Mouse (Mus musculus): ENCODE data around the gene St3gal3.

The St3gal3 gene

DNA sequence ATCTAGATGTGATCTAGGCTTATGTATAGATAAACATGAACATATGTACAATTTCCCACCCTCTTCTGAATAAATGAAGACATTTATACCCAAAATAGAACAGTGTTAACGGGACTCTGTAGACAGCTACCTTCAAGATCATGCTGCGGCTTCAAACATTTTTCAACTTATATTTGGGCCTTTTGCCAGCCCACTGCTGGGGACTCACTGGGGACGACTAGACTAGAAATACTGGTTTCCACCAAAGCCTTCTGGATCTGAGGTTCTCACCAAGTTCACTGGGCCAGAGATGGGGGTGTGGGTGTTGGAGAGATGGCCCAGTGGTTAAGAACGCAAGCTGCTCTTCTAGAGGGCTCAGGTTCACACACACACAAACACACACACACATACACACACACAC is 49.7 kb downstream of the St3gal3 start:
- DNase-seq, result no peak

DNA sequence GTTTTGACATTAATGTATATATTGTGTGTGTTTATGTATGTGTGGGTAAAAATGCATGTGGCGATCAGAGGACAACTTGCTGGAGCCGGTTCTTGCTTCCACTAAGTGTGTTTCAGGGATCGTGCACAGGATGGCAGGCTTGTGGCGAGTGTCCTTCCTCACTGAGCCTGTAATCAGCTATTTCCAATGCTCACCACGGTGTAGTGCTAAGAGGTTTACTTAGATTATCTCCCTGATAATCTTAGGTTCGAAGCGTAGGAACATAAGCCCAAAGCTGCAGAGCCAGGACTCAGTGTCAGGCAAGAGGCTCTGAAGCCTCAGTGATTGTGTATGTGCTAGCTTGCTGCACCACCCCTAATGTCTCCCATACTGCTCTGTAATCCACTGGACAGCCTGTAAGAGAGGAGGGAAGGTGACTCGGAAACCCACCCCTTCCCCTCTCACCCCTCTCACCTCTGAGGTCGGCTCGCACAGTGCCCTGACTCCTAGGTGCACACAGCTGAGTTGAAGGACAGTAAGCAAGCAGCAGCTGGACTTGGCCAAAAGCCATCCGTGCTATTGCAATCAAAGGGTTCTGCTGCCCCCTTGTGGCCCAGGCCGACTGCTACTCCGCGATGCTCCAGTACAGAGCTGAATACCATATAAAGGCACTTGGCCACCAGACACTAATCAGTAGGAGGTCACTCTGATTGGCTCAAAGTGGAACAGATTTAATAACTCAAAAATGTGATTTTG is 51.3 kb downstream of the St3gal3 start:
- DNase-seq, result peak; percentile 91

DNA sequence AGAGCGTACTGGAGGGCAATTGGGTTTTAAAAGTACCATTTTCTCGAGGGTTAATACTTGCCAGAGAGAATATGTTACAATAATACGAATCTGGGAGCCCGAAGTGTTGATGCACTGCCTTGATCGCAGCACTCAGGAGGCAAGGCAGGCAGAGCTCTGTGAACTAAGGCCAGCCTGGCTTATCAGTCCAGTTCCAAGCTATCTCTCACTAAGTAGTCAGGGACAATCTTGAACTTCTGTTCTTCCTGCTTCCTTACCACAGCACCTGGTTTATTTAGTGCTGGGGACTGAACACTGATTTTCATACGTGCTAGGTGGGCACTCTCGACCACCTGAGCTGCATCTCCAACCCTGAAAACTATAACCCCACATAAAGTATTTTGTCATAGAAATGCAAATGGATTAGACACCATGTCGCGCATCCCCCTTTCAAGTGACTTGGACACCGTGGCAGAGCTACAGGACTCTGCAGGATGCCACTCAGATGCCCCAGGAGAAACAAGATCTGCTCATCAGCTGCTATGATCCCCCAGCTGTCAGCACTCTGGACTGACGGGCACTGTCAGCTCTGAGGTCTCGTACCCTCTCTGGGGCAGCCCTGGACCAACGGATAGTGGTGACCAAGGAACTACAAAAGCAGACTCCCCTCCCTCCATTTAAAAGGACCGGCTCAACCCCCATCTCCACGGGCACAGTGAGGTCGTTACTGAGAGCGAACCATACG is 52.9 kb downstream of the St3gal3 start:
- no peak for DNase-seq

DNA sequence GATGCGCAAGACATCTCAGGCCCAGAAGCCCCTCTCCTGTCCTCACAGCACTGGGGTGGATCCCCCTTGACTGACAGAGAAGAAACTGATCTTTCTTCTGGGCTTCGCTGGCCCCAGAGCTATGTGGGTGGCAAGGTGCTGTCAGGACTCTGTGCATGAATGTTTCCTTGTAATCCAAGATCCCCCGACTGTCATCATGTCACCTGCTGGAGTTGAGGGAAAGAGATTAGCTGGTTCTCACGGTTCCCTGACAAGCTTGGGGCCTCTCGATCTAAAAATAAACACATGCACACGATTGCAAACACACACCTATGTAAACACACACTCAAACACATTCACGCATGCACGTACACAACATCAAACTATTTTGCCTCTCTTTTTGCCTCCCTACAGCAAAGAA is 54.2 kb downstream of the St3gal3 start:
- no peak for DNase-seq

DNA sequence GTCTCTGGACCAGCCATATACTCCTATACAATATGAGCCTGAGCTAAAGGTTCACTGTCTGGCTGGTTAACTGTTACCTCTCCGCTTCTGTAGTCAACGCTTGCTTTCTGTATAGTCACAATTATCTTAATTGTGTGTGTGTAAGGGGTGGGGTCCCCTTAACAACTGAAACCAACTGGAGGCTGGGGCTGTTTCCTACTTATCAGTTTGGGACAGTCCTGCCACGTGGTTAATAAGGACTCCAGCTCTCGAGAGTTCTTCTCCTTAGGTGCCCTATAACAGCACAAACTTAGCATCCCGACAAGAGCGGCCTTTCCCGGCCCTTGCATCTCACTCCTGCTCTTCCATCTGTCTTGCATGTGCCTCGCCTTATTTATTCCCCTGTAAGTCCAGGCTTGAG is 55.5 kb downstream of the St3gal3 start:
- no peak for DNase-seq

DNA sequence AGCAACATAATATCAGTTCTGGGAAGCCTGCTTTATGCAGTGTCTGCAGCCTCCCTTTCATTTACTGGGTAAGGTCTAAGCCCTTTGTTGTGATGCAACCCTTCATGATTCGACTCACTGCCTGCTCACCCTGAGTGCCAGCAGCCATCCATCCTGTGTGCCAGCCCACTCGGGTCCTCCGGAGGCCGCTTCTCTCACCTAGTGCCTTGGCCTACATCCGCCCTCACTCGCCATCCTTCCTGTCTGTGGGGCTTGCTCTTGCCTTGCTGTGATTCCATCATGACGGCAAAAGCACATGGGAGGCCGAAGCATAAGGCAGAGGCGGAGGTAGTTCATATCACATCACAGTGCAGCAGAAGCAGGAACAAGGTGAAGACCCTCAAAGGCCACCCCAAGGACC is 56.1 kb downstream of the St3gal3 start:
- no peak for DNase-seq

DNA sequence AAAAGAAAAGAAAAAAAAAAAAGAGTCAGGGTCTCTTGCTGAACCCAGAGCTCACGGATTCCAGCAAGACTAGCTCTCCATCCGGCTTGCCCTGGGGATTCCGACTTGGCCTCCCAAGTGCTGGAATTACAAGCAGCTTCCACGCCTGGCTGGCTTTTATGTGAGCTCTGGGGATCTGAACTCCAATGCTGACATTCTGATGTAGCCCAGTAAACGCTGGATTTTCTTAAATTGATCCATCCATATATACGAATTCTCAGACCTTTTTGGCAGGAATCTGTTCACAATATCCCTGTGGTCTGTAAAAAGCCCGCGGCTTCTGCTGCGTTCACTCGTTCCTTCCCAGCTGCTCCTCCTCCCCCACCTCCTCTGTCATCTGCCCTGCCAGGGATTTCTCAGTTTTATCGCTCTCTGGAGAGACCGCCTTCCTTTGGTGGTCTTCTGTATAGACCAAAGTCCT is 57.4 kb downstream of the St3gal3 start:
- DNase-seq, result no peak

DNA sequence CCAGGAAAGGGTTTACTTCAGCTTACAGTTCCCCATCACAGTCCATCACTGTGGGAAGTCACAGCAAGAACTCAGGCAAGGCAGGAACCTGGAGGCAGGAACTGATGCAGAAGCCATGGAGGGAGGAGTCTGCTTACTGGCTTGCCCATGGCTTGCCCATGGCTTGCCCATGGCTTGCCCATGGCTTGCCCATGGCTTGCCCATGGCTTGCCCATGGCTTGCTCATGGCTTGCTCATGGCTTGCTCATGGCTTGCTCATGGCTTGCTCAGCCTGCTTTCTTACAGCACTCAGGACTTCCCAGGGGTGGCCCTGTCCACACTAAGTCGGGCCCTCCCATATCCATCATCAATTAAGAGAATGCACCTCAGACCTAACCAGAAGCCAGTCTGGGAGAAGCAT is 58.1 kb downstream of the St3gal3 start:
- no peak for DNase-seq

DNA sequence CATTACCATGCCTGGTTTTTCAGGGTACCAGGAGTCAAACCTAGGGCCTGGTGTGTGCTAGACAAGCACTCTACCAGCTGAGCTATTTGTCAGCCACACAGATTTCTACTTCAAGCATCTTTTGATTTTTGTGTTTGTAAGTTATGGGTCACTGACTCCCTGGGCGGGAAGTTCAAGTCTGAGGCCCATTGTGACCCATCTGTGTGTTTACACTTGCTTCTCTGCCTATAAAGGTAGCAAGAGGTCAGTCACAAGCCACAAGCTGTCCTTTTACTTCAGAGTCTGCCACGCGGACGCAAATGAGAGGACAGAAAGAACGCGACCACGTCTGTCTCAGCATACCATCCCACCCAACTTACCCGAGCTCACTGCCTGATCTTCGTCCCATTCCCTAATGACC is 59.4 kb downstream of the St3gal3 start:
- no peak for DNase-seq

DNA sequence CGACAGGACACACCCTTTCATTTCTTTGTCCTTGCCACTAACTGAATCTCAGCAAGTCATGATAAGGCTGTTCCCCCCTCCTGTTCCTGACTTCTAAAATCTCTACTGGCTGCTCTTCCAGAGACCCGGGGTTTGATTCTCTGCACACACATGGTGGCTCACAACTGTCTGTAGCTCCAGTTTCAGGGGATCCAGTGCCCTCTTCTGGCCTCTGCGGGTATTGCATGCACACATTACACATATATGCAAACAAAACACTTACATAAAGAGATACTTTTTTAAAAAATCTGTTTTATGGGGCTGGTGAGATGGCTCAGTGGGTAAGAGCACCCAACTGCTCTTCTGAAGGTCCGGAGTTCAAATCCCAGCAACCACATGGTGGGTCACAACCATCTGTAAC is 60.5 kb downstream of the St3gal3 start:
- peak; percentile 51 for DNase-seq

DNA sequence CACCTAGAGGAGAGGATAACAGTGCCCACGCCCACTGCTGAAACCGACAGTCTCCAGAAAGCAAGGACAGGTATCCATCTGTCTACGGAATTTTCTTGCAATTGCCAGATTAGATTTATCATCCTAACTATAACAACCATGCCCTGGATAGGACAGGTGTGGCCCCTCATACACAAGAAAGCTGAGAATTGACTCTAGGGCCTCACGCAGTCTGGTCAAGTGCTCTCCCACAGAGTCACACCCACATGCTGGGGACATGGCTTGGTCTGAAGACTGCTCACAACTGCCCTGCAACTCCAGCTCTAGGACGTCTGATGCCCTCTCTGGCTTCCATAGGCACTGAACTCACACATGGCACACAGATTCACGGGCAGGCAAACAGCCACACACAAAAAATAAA is 61.6 kb downstream of the St3gal3 start:
- no peak for DNase-seq

DNA sequence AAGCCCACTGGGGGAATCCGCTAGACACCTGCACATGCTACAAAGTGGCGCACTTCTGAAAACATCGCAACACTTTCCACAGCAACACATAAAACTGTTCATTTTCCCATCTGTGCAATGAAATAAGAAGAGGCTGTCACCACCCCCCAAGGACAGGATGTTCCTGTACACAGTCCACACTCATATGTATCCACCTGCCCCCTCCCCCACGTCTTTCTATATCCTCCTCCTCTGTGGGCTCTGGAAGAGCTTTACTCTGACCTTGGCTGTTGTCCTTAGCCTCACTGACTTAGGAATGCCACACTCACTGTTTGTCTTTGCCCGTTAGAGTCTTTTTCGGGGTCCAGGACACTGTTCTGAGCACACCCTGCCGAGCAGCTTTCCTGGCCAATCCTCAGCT is 62.8 kb downstream of the St3gal3 start:
- no peak for DNase-seq

DNA sequence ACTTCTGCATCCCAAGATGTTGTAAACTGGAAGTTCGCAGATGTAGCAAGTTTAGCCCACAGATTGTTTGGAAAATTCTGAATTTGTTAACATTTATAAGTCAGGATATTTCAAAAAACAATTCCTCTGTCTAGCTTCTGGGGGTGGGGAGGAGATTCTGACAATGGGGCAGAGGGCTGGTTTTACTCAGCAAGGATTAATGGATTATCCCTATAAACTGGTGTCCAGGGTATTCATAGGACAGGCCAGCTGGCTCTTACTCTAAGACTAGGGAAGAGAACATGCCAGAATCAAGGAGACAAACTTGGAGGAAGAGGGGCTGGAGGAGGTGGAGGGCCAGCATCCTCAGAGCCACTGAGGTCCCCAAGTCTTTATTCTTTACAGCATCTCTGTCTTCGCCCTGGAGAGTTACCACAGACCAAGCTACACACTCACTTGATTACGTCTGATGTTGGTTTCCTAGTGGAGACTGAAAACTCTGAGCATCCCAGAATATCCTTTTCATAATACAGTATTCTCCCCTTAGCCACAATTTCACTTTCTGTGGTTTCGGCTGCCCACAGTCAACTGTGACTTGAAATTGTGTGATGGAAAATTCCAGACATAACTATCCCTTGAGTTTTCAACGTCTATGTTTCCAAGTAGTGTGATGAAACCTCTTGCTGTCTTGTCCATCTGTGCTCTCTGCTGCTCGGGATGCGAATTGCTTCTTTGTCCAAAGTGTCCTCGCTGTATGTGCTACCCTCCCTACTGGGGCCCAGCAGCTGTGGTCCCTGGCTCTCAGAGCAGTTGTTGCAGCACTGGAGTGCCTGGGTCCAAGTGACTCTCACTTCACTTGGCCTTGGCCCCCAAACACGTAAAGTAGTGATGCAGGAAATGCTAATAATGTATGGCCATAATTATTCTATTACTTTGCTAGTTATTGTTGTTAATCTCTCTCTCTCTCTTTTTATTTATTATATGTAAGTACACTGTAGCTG is 64.2 kb downstream of the St3gal3 start:
- no peak for DNase-seq

DNA sequence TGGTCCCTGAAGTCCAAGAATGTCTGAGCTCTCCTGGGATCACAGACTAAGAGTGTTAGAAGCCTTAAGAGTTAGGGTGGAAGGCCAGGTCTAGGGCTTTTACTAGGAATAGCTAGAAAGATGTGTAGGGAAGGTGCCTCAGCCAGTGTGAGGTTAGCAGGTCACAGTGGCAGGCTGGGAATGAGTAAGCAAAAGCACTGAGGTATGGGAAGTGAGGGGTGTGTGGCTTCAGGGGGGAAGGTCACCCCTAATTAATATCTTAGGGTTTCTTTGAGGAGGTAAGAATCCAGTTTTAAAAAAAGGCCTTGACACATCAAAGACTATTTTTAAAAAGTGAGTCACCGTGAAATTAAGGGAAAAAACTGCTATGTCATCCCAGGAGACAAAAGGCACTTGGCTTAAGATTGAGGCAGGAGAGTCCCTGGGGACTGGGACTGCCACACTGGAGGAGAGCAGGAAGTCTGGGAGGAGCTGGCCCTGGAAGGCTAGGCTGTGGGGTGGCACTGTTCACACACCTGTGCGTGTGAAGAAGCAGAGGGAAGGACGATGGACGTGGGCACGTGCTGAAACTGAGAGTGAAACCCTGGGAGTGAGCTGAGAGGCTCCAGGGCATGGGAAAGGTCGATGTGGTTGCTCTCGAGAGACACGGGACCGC is 72.8 kb downstream of the St3gal3 start:
- no peak for DNase-seq

DNA sequence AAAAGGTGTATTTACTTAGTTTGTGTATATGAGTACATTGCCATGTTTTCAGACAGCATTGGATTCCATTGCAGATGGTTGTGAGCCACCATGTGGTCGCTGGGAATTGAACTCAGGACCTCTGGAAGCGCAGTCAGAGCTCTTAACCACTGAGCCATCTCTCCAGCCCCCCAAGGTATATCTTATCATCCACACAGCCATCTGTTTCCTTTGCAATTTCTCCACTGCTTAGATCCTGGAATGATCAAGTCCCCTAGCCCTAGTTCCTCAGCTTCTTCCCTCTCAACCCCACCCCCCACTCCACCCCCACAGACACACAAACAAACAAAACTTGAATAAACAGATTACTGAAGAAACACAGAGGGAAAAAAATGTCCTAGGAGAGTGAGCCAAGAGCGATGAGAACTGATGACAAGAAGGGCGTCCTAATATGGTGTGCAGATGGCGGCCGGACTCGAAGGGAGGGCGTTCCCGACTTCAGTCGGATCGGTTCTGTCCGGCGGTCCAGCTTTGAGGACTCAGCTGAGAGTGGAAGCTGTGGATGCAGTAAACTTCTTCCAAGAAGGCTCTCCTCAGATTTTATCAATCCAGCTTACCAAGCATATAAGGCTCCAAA is 73.7 kb downstream of the St3gal3 start:
- no peak for DNase-seq

DNA sequence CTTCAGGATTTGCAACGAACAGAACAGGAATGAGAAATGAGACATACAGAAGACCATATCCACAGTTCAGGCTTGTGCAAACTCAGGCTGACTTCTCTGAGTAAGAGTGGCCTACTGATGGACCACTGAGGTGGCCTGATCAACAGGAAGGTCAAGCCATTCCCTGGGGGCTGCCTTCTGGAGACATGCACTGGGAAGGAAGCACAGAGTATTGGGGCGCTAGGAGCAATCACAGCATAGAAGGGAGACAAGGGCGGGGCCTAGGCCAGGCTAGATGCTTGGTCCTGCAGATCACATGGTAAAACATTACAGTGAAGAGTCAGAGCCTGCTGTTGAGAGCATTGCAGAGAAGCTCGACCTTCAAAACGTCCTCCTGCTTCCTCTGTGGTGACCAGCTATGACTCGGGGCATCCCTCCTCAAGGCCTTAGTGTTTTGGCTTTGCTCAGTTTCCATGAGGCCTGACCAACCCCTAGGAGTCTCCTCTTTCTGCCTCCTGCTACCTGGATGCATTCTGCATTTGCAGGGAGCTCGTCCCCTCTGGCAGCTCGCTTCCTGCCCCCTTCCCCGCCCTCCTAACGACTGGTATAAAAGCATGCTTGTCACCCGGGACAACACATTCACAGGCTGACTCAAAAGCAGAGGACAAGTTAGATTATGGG is 74.8 kb downstream of the St3gal3 start:
- no peak for DNase-seq

DNA sequence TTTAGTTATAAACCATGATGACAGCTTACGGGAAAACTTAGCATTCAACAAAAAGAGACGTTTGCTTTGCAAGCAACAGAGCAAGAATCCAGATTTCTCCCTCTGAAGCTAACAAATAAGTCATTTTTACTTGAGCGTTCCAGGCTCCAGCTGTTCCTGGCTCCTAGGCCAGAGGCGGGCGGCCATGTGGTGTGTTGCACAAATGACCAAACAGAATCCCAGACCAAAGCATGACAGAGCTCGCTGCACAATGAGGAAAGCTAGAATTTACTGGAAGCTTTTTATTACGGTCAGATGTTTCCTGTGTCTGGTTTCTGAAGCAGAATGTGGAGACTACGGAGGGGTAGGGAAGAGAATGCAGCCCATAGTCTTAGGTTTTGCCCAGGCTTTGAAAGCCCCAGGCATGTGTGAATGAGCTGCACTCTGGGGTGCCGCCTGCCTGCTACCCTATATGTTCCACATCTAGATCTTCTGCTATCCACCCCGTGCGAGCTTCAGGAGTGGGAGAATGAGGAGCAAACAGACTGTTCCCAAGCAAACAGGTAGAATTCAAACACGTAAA is 76.5 kb downstream of the St3gal3 start:
- DNase-seq, result no peak

DNA sequence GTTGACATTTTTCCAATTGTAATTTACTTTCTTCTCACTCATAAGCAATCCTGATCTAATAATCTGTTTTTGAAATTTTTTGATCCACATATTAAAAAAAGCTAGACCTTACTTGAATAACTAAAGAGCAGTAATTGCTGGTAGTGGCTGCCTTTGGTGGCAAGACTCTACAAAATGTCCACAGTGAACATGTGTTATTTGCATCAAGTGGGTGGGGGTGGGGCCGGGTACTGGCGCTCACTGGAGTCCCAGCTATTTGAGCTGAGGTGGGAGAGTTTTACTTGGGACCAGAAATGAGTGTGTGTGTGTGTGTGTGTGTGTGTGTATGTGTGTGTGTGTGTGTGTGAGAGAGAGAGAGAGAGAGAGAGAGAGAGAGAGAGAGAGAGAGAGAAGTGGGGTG is 77.6 kb downstream of the St3gal3 start:
- DNase-seq, result no peak

DNA sequence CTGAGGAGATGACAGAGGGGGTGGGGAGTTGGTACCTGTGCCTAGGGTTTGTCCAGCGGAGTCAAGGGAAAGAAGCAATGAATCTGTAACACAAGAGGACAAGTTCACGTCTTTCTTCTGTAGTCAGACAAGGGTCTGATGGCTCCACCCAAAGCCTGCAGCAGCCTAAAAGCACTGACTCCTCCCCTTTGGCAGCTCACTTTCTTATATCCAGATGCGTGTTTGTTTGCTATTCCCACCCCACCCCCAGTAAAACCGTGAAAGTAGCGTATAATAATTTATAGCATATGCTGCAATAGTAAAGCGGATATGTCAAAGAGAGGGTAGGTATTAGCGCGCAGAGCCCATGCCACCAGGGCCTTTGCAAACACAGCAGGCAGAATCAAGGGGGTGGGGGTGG is 80.1 kb downstream of the St3gal3 start:
- DNase-seq, result no peak

DNA sequence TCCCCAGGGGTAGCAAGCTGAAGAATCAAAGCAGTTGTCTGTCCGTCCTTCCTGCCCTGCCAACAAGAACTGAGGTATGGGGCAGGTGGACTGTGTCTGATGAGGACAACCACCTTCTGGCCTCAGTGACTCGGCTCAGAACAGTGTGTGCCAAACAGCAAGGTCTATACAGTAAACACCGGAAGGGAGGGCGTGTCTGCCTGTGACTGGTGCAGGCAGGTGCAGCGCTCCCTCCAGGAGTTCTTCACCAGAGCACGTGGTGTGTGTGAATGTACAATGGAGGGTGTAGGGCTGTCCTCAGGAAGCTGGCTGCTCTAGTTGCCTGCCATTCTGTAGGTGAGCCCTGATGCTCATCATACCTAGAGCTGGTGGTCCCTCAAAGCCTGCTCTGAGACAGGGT is 80.8 kb downstream of the St3gal3 start:
- no peak for DNase-seq

DNA sequence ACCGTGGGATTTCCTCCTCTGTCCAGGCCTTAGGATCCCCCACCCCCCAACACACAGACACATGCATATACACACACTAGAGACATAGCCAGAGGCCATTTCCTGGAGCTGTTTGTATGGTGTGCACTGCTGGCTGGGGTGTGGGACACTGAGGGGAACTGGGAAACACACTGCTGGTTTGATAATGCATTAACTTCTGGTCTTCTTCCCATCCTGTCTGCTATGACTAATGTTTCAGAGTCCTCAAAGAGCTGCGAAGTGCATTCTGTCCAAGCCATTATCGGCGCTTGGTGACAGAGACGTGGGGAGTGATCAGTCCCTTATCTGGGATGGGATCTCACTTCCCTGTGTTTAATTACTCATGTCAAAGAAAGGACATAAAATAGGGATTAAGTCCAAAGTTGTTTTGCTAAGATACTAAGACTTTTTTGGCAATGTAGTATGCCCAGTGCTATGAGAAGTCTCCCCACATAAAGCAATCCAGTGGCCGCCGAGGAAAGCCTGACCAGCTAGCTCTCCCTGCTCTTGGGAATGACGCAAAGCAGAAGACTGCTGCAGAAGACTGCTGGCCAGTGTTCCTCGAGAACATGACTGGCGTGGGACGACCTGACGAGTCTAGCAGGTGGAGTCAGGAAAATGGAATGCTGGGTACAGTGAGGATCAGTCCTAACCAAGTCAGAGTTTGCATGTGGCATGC is 85.0 kb downstream of the St3gal3 start:
- no peak for DNase-seq

All from thymus, postnatal 4 days (tissue).